Mouse (Mus musculus) right cerebral cortex, postnatal 4 days (tissue): ENCODE data around the gene Sh2b2.

Experiments used
- DNase-seq: peaks from one replicate; pipeline ENCODE4 v3.0.0-alpha.2; 2022

Sh2b2 gene

DNA sequence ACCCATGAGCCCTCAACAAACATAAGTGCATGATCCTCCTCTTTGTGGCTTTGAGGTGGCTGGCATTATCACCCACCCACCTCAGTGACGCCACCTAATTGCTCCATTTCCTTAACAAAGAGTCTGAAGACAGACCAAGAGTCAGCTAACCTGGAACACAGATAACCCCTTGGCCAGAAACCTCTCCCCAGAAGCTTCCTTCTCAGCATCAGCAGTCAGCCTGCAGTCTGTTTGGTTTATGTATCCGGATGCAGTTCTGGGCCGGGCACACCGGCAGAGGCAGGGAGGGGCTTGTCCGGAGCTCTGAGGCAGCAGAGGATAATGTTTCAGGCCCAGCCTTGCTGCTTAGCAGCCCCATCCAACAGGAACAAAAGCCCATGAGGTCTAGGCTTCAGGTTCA, 66.8 kb downstream of the Sh2b2 start:
- DNase-seq, result no peak

DNA sequence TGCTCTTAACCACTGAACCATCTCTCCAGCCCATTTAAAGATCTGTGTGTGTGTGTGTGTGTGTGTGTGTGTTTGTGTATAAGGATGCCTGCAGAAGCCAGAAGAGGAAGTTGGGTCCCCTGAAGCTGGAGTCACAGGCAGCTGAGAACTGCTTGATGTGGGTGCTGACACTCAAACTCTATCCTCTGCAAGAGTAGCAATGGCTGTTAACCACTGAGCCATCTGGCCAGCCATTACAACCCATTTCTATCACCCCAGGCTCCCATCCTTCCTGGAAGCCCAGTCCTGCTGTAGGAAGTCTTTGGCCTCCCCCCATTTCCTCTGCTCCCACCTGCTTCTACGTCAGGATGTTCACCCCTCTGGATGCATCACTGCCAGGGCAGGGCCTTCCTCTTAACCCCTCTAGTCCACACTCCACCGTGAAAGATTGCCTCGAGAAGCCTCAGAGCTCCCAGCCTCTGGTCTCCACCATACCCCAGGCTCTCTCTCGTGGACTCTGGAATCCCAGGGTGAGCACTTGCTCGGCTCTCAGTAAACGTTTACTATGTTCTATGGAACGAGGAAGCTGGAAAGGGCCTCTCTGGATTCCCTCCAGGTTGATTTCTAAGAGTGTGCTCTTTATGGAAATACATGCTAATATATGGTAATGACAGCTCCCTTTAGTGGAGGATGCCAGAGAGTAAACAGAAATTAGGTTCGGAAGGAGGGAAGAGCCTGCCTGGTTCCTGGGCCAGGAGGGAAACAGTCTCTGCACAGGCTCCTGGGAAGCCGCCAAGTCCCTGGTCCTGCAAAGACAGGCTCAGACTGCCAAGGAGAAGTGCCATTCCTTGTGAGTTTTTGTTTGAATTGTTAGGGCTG, 72.5 kb downstream of the Sh2b2 start:
- peak; percentile 80 for DNase-seq

DNA sequence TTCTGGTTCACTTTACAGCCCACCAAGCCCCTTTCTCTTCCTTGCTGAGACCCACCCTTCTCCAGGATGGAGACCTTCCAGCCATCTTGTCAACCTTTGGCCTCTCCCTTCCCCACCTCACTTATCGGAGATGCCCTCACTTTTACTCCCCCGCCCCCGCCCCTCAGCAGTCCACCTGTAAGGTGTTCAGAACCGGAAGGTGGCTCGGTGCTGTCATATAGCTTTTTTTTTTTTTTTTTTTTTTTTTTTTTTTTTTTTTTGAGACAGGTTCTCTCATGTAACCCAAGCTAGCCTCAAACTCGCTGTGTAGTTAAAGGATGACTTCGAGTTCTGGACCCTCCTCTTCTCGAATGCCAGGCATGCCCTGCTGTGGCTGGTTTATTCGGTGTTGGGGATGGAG, 73.4 kb downstream of the Sh2b2 start:
- DNase-seq, result no peak

DNA sequence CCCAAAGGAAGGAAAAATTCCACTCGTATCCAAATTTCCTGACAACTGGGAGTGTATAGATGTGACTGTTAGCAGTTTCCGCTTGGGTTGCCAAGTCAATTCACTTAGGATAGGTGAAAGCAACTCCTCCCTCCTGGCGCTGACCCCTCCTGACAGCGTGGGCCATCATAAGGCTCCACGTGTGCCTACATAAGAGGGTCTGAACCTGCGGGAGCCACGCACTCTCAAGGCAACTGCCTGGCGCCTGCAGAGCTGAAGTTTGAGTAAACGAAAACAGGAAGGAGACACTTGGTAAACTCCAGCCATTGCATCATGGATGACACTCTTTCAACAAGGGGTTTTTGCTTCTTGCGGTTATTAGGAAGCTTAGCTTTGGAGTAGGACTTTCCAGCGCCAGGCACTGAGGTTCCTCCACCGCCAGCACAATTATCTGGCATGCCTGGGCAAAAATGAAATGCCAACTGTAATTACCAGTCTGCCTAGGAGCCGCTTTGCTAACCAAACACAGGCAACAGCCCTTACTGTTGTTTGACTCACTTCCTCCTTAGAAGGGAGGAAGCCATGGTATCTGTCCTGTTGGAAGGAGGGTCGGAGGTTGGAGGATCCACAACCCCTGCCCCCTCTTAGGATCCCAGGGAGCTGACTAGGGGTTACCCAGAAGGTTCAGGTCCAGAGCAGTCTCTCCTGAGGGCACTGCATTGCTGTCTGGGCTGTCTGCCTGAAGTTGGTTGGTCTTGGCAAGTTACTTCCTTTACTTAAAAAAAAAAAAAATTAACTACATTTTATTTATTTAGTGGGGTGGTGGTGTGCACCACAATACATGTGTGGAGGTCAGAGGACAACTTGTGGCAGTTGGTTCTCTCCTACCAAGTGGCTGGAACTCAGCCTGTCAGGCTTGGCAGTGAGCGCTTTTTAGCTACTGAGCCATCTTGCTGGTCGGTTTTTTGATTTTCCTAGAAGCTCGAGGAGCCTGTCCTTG, 74.7 kb downstream of the Sh2b2 start:
- DNase-seq, result no peak

DNA sequence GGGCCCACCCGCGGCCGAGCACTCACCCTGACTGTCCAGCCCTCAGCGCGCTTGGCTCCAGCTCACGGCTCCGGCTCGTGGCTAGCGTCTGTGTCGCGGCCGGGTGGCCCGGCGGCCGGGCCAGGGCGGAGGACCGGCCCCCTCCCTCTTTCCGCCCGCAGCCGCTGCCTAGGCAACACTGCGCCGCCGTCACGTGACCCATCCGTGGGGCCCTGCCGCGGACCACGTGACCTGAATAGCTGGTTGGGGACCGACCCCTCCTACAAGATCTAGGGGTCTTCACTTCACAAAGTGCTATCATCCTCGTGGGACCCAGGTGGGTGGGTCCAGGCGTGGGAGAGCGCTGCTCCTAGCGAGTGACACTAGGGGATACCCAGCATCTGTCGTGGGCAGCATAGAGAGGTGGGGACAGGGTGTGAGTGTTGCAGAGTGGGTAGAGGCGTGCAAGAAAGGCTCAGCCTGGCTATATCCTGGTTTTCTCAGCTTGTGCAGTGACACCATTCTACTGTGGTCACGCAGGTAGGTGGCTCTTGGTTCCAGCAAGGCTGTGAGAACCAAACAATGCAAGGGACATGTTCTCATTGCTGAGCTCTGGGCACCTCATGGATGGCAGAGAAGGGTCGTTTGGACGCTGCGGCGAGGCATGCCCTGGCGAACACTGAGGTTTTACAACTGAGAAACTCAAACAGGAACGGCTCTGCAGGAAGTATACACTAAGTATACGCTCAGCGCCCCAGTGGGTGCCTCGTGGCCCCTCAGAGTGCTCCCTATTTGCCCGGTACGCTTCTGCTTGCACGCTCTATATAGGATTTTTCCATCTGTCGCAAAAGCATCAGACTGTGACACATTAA, 75.6 kb downstream of the Sh2b2 start, which contains the start of gene Orai2:
Orai2 (minus strand) TSS at position 202 of the 851 bp plus-strand sequence.
- peak; percentile 85 for DNase-seq

DNA sequence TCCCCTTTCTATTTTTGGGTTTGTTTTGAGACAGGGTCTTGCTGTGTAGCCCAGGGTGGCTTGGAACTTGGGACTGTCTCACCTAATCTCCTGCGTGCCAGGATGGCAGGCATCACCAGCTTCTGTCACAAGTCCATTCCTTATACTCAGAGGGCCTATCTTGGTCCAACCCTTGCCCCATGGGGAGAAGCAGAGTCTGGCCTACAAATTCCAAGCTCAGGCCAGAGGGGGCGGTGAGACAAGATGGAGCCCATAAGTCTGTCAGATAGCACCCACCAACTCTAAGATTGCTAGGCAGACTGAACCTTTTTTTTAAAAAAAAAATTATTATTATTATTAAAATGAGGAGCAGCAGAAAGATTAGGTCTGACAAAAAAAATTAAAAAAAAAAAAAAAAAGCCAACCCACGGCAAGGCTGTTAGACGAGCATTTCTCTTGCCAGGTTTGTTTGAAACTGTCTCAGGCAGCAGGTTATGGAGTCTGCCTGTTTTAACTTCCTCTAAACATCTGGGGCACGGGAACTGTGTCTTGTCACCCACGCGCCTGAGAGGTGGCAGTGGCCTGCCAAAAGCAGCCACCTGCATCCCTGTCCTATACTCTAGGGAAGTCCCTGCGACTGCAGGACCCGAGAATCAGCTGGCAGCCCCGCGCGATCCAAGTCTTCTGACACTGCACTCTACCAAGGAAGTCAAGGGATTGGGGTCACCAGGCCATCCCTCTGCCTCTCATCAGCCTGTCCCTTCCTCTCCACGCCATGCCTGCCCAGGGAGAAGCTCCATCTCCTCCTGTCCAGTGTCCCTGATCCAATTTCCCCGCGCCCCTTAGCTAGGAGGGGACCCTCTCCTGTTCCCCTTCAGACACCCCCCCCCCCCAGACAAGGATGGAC, 76.5 kb downstream of the Sh2b2 start:
- peak; percentile 34 for DNase-seq
